Mouse (Mus musculus) embryo, embryonic 11.5 days (tissue): Measurements from ENCODE around the gene Hephl1.
"Not testable (repeated sequence)": the region's sequence is repeated elsewhere in the genome, so short reads cannot be mapped to it uniquely, and the experiment has no call there.

ENCODE experiments used
- DNase-seq: peaks from one replicate; pipeline ENCODE4 v3.0.0-alpha.2; 2012; ENCODE audit warnings: low read depth, low spot score

Hephl1 gene

DNA sequence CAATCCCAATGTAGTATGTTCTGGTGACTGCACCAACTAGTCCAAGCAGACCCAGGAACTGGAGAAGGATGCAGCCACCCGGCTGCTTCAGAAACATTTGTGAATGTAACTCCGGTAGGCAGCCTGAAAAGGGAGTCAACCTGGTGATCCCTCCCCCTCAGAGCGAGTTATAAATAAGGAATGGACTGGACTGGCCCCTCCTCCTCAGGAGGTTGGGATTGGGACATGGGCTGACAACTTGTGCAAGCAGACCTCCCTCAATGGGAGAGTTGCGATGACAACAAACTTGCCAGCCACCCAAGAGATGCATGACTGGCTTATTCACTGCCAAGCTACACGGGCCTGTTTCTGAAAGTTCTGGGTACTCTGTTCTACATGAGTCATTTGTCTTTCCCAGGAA is at the start of gene Hephl1:
TSS of gene Hephl1 (minus strand) at position 101 of the 400 bp plus-strand sequence.
- DNase-seq = no peak

DNA sequence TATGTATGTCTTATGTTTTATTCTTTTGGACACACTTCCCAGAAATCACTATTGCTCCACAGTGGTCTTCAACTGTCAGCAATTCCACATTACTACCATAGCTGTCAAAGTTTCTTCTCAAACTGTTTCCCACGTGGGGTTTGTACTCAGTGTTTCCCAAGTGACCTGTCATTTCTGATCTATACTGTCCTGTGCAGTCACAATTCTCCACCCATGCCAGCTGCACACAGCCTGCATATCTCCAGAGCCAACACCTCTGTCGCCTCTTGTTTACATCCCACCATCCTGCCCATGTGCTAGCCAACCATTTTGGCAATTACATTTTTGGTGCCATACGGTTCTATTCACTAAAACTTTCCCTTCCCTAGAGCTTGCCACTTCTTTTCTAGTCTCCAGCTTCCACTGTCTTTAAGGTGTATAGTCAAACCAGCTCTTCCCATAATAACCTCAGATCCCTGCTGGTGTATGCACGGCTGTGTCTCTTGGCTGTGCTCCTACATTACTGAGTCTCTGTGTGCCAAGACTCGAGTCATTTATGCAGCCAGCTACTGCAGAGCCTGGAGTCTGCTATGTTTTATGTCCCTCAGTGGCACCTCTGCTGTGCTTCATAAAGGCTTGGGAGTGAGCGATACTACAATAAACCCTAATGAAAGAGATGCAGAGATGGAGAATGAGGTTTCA is 37.5 kb upstream of the Hephl1 start:
- DNase-seq = no peak

DNA sequence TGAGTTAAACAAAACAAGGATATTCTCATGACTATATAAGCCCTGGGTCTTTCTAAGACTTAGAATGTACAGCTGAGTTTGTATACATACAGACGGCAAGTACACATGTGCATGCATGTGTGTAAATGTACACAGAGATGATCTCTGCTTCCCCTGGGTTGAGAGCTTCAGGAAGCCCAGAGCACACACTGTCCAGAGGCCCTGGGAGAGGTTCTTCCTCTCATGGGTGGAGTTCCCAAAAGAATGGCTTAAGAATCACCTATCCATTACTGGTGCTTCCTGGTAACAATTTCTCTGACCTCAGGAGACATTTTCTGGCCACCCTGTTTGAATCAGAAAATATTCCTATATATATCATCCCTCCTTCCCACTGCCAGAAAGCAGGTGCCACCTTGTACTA is 28.6 kb upstream of the Hephl1 start:
- no peak for DNase-seq

DNA sequence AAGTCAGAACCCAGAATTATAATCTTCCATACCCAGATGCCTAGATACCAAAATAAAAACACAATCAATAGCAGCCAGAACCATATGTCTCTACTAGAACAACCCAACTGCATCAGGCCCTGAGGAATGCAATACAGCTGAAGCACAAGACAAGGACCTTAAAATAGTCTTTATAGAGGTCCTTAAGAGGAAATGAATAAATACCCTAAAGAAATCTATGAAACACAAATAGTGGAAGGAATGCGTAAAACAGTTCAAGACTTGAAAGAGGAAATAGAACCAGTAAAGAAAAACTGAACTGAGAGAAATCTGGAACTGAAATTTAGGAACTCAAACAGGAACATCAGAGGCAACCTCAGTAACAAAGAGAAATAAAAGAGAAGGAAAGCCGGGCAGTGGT is 14.0 kb upstream of the Hephl1 start:
- DNase-seq = no peak

DNA sequence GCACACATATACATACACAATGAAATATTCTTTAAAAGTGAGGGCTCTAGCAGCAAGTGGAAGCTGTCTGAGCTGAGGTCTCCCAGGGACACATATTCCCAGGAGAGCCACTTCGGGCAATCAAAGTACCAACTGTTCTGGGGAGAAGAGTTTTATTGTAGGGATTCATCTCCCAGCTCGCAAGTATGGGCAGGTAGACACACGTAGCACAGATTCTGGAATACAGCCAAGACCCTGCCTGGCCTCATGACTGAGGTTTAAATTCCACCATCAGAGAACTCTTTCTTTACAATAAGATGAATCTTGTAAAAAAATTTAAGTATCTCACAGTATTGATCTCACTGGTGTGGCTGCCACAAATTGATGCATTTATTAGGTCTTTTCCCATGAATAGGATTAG is 10.5 kb upstream of the Hephl1 start:
- no peak for DNase-seq

DNA sequence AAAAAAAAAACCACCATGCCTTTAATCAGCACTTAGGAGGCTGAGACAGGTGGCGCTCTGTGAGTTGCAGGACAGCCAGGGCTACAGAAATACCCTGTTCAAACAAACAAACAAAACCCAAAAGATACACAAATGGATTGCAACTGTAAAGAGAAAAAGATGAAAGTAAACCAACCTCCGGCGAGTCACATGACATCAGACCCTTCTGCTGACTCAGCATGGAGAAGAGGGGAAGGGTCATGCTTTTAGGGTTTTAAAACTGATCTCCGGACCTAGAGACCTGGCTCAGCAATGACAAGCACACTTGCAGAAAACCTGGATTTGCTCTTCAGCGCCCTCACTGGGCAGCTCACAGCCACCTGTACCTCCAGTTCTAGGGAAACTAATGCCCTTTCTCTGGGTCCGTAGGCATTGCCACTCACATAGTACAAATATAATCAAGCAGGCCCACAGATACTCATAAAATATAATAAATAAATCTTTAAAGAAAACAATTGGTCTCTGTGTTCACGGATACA is 9.0 kb upstream of the Hephl1 start:
- no peak for DNase-seq

DNA sequence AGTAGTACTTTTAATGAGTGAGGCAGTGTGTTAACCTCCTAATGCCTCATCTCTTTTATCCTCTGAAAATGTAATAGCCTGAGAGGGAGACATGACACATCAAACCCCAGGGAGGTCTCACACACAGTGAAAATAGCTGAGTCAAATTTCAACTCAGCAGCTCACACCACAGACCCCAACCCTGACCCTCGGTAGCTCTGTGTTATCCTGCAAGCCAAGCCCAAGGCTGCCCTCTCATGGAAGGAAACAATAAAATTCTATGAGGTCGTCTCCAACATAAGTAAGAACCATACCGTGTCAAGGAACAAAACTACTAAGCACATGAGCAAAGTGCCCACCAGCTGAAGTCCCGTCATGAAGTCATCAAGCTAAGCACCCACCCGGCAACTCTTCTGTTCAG is 8.3 kb upstream of the Hephl1 start:
- no peak for DNase-seq

DNA sequence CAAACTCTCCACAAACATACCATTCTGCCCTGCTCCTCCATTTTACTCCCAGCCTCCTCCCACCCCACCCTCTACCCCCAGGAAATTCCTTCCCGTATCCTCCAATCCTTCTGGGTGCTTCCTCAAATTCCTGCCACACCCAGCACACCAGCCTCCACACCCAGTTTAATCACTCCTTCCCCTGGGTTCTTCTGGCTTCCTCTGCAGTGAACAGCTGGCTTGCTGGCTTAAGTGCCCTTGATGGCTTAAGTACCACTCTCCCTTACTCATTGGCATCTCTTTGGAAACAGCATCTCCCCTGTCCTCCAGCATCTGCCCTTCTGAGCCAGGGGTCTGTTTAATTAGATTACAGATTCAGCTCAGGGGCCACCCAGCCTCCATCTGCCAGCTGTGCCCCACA is 7.6 kb upstream of the Hephl1 start:
- no peak for DNase-seq

DNA sequence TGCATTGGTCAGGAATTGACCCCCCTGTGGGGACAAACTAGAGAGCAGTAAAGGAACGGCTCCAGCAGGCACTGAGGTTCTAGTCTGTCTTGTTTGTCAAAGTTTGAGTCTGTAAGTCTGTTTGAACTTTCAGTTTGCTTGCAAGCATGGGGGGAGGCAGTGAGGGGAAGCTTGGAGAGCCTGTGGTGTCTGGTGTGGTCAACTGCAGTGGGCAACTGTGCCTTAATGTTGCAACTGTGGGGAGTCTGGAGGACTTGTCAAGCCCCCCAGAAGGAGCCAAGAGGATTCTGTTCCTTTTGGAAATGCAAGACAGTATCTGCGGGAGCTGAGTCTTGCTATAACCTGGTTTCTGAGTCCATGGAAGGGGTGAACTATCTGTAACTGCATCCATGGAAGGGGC is 4.3 kb upstream of the Hephl1 start:
- DNase-seq = no peak

DNA sequence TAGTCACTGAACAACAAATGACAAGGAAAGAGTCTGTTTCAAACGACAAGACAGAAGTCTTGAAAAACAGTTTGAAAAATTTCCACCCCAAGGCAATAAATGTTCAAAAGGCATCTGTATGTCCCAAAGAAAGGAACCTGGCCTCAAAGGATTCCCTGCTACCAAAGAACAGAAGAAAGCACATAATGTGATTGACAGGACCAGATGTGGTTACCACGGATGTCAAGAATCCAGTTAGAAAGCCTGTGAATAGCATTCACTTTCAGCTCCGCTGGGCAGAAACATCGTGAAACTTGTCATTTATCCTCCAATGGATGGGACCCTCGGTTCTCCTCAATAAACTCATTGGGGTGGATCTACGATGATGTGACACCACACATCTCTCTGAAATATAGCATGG is 2.2 kb upstream of the Hephl1 start:
- no peak for DNase-seq

DNA sequence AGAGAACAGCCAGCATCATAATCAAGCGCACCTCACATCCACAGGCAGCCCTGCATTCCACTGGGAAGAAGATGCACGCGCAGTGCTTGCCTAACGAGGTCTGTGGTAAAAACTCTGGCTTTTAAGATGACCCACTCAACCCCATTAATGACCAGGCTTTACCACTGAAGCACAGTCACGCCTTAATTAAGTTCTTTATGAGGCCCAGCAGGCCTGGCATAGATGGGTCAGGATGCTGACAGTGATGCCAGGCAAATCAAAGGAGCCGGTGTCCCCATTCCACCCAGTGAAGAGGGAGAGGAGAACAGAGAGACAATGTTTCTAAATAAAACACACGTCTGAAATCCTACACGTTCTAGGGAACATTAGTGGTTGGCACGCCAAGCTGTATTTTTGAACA is 3.8 kb downstream of the Hephl1 start:
- no peak for DNase-seq

DNA sequence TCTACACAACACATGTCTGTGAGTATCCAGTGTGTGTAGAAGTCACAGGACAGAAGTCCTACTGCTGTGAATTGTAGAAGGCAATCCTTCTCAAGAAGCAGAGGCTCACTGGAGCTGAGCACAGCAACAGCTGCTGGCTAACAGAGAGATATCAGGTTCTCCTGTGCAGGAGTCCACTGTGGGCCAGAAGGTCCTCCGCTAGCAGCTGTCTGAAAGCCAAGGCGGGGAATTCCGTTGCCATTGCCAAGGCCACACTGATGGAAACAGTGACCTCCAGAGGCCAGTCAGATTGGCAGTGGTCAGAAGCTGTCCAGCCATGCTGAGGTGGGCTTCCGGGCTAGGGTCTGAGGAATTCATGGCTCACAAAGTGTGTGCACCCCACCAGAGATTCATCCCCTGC is 6.8 kb downstream of the Hephl1 start:
- no peak for DNase-seq

DNA sequence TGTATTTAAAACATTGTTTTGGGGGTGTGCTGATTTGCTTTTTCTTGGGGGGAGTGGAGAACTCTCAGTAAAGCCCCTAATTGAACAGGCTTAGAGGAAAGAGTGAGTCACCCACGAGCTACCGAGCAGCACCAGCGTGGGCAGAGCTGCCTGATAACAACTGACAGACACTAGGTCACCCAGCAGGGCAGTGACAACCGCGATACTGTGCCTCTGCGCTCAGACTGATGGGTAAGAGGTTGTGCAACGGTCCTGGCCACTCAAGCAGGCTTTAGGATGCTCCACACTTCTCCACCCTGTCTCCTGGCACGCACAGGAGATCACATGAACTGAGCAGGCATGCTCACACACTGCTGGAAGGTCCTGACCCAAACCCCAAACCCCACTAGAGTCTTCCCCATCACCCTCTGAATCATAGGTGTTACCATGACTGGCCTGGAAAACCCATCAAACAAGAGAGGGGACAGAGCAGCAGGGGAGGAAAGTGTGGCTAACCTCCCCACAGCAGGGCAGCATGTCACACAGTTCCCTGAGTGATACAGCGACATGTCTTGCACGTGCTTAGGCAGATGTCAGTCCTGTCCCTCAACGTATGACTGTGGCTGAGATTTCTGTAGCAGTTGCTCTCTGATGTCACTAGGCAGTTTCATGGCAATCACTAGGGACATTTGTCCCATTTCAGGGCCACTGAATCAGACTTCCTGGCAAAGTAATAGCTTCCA is 8.2 kb downstream of the Hephl1 start:
- no peak for DNase-seq

DNA sequence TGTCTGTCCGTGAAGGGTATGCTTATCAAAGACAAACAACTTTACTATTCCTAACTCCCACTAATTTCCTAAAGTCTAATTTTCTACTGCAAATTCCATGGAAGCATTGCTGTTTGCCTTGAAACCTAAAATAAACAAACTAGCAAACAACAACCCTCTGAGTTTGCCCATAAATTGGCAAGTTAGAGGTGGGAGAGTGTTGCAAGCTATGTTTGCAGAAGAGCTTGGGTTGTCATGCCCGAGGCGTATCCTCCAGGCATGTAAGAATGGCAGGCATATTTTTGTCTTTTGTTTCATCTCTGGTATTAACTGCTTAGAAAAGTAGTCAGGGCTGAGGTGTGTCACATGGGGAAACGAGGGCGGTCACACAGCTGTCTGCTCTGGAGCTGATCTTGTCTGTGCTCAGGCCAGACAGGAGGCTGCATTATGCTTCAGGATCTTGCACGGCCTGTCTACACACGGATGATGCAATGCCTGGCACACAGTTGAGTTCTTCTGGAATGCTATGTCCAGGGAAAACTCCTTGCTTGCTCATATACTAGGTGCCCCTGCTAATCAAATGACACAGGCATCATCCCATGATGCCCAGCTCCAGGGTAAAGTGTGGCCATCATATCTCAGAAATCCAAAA is 10.3 kb downstream of the Hephl1 start:
- no peak for DNase-seq

DNA sequence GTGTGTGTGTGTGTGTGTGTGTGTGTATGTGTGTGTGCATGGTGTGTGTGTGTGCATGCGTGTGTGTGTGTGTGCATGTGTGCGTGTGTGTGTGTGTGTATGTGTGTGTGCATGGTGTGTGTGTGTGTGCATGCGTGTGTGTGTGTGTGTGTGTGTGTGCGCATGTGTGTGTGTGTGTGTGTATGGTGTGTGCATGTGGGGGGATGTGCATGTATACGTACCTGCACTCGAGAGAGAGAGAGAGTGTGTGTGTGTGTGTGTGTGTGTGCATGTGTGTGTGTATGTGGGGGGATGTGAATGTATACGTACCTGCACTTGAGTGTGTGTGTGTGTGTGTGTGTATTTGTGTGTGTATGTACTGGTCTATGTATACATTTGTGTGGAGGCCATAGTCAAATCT is 13.5 kb downstream of the Hephl1 start:
- not testable (repeated sequence) for DNase-seq

DNA sequence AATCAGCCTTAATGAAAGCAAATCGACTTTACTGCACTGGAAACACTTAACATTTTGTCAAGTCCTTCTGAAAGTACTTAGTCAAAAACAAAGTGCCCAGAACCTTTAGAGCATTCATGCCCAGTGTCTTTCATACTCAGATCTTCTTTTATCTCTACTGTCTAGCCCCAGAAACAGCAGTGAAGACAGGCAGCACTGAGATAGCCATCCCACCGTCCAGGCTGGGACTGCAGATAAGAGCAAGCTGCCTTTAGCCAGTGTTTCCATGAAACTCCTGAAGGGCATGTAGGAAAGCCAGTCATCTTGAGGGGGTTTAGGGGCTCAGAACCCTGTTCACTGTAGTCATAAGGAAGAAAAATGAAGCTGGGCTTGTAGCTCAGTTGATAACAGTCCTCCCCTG is 14.7 kb downstream of the Hephl1 start:
- DNase-seq = no peak

DNA sequence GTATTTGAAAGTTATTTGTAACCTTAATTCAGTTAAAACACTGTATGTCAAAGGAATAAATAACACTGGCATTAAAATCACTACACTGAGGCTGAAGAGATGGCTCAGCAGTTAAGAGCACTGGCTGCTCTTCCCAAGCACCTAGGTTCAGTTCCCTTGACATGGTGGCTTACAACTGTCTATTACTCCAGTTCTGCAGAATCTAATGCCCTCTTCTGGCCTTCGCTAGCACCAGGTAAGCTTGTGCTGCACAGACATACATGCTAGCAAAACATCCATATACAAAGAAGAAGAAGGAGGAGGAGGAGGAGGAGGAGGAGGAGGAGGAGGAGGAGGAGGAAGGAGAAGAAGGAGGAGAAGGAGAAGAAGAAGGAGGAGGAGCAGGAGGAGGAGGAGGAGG is 15.7 kb downstream of the Hephl1 start:
- no peak for DNase-seq

DNA sequence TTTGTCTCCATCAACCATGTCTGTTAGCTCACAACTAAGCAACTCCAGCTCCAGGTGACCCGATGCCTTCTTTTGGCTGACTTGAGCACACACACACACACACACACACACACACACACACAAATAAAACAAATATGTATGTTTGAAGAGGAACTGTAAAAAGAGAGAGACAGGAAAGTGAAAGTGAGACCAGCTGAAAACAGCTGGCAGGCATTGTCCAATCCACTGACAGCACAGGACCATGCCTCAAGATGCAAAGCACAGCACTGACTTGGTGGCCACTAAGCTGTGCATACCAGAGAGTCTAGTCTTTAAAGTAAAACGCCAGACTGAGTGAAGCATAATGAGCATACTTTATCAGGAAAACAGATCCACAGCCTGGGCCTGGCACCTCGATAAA is 16.7 kb downstream of the Hephl1 start:
- DNase-seq = no peak

DNA sequence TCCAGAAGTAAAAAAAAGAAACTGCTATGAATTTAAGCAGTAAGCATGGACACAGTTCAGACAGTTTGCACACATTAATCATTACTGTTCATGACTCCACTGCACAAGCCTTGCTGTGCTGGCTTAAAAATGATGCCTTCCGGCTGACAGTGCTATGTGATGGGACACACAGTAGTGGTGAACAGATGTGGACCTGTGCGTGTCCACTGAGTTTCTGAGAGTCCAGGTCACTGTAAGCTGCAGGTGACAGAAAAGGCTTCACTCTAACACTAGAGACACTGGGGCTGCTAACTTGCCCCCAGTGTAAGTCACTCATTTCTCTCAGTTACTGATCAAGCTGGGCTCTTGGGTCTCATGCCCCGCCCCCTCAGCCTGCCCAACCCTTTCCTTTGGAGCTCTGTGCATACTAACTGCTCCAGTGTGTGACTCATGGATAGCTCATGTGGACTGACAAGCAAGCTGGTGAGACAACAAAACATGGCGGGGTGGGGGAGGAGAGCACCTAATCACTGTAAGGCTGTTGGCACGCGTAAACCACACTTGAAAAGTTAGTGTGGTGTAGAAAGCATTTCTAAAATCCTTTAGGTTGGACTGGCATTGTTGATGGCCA is 43.1 kb downstream of the Hephl1 start:
- no peak for DNase-seq

DNA sequence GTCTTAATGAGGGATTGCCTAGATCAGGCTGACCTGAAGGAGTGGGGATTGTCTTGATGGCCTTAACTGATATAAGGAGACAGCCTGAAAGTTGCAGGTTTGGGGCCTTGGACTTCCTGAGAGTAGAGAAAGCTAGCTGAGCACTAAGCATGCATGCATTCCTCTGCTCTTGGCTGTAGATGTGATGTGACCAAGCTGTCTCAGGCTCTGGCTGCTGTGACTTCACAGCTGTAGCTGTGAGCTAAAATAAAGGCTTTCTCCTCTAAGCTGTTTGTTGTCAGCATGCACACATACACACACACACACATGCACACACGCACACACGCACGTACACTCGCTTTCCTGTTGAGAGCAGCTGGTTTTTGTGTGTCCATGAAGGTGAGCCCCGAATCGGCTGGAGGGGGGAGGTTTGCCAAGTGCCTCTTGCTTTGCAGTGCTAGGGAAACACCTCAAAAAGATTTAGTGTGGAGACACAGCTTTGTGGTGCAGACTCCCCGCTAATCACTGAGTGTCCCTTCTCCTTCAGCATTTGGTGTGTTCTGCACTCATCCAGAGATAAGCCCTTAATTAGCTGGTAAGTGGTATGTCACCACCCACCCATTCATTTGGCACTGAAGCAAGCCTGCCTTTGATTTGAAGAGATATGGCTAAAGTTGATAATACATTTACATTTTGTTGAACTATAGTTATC is 43.8 kb downstream of the Hephl1 start:
- DNase-seq = no peak

DNA sequence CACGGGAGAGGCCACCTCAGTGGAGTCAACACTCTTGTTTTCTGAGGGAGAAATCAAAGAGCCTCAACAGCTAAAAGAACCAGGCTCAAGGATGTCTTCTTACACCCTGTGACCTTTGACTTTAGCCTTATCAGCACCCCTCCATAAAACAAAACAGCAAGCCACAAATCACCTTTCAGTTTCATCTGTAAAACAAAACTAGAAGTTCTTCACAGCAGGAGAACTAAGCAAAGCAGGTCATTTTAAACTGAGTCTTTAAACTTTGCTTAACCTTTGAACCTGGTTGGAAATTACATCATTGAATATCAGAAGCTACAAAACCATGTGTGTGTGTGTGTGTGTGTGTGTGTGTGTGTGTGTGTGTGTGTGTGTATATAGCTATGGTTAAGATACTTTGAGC is 47.7 kb downstream of the Hephl1 start:
- no peak for DNase-seq

DNA sequence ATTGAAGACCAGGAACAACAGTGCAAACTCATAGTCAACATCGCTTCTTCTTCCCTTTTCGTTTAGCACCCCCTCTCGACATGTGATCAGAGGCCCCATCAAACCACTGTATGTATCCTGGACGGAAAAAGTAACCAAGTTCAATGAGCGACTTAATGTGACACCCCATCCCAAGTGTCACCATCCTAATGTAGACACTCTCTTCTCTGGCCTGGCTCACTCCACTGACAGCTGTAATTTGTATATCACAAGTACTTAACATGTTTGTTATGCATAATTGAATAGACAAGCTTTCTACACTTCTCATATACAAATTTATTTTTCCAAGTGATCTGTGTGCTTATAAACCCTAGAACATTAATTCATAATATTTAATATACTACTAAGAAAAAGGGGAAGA is 51.1 kb downstream of the Hephl1 start:
- no peak for DNase-seq
